In genomic region chr5:50512539-50512938, GRCm38 (mm10) we compare ENCODE assay signal across 16 mouse cellular contexts.
"Had no signal": no experiment of that assay in that cellular context is flagged by ENCODE, and none has a peak within 500 bp of the region (broad histone marks: within the 10 kb centered on the region; RNA-seq: fewer than 3 reads in every experiment).

No protein-coding gene starts in this region.

- H3K9me3 ChIP-seq: neural tube, embryonic 13.5 days; neural tube, embryonic 15.5 days; stomach, embryonic 15.5 days had no signal

- H3K4me2 ChIP-seq: neural tube, embryonic 13.5 days; neural tube, embryonic 15.5 days; stomach, embryonic 15.5 days had no signal

- H3K27ac ChIP-seq: neural tube, embryonic 13.5 days; neural tube, embryonic 15.5 days; stomach, embryonic 15.5 days; stomach, postnatal 0 days had no signal

- H3K36me3 ChIP-seq: neural tube, embryonic 13.5 days; neural tube, embryonic 15.5 days; stomach, embryonic 15.5 days had no signal

- DNase-seq: retina, postnatal 1 day; right cerebral cortex, adult 18-20 months; right cerebral cortex, postnatal 14 days; right cerebral cortex, postnatal 25 days; right cerebral cortex, postnatal 4 days; spleen, adult 18-20 months; thymus, adult 18-20 months; thymus, adult 2 months; thymus, postnatal 14 days; thymus, postnatal 25 days; thymus, postnatal 36 days; thymus, postnatal 4 days had no signal

- H3K4me3 ChIP-seq: neural tube, embryonic 13.5 days; neural tube, embryonic 15.5 days; stomach, embryonic 15.5 days had no signal

- H3K4me1 ChIP-seq: neural tube, embryonic 13.5 days; neural tube, embryonic 15.5 days; stomach, embryonic 15.5 days had no signal

- H3K9ac ChIP-seq: neural tube, embryonic 13.5 days; neural tube, embryonic 15.5 days; stomach, embryonic 15.5 days had no signal

- H3K27me3 ChIP-seq: neural tube, embryonic 13.5 days; neural tube, embryonic 15.5 days; stomach, embryonic 15.5 days had no signal
